Mouse (Mus musculus) hindbrain, embryonic 15.5 days (tissue): ENCODE measurements at regions not wholly inside any gene's neighbourhood (a gene's known extent, or its start where the extent isn't known, plus 50 kb on each side); places are given as distances from the start of the nearest gene placed in this dataset.

Source experiments
- ATAC-seq: fragments of 200-750 bp; cut with Nextera tagmentation; 2 replicates; pipeline ENCODE4 v1.8.0; 2017; ENCODE audit warnings: low read depth, moderate number of reproducible peaks, moderate TSS enrichment; ENCODE audit not compliant: low FRiP score
- H3K27ac ChIP-seq: fragments of 300-500 bp; sonication (generic); replicated peaks from 2 replicates; pipeline ENCODE4 v1.5.1; 2015; ENCODE audit warnings: mild to moderate bottlenecking, inconsistent platforms
- H3K27me3 ChIP-seq: fragments of 300-500 bp; sonication (generic); 2 replicates; pipeline ENCODE4 v1.6.1; 2015; ENCODE audit warnings: control low read depth, inconsistent platforms
- H3K36me3 ChIP-seq: fragments of 300-500 bp; sonication (generic); 2 replicates; pipeline ENCODE4 v1.6.1; 2015; ENCODE audit warnings: control low read depth, inconsistent platforms
- H3K4me1 ChIP-seq: fragments of 300-500 bp; sonication (generic); replicated peaks from 2 replicates; pipeline ENCODE4 v1.6.1; 2015; ENCODE audit warnings: control low read depth, inconsistent platforms
- H3K4me2 ChIP-seq: fragments of 300-500 bp; sonication (generic); 2 replicates; pipeline ENCODE4 v1.6.1; 2015; ENCODE audit warnings: moderate library complexity, mild to moderate bottlenecking, inconsistent platforms
- H3K4me3 ChIP-seq: fragments of 300-500 bp; sonication (generic); 2 replicates; pipeline ENCODE4 v1.5.1; 2015; ENCODE audit warnings: mild to moderate bottlenecking, inconsistent platforms
- H3K9ac ChIP-seq: fragments of 300-500 bp; sonication (generic); 2 replicates; pipeline ENCODE4 v1.6.1; 2015; ENCODE audit warnings: inconsistent platforms
- H3K9me3 ChIP-seq: fragments of 300-500 bp; sonication (generic); 2 replicates; pipeline ENCODE4 v1.6.1; 2016; ENCODE audit warnings: control low read depth, inconsistent platforms
- WGBS: fragments of 180-500 bp; shearing (Covaris S2); methylation state at CpG from one replicate; pipeline ENCODE4 v1.1.7; 2015; 5-methylcytosine and 5-hydroxymethylcytosine counted together

GRCm38 (mm10) chr4:152902851-152903250 lies 425.2 kb upstream of the Kcnab2 start:
- ATAC-seq, result peak; percentile 63; the same call in 1 of the 2 replicates
- Histone ChIP-seq H3K27ac (peak overlapping the region; percentile 18; the same call in 1 of the 2 replicates), H3K27me3 (no peaks in the 10 kb centered on the region), H3K4me1 (peaks cover 12% of the 10 kb centered on the region; the same call in 1 of the 2 replicates), H3K9ac (no peak overlapping the region), H3K36me3 (no peaks in the 10 kb centered on the region), H3K9me3 (no peaks in the 10 kb centered on the region), H3K4me3 (no peak overlapping the region), H3K4me2 (no peak overlapping the region)
- WGBS, result 53% methylated on average over 11 of the region's 11 CpGs

DNA sequence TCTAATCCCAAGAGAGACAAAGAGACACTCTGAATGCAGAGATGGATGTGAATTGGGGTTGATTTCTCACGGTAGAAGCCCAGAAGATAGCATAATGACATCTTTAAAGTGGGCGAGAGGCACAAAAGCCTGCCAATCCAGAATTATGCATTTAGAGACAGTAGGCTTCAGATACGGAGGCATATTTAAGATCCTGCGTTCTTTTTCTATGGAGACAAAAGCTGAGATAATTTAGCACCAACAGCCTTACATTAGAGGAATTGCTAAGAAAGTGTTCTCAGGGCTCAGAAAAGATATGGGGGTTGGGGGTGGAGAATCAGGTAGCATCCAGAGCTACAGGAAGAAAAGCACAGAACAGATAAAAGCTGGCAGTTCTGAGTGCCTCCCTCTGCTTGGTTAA lies 422.4 kb upstream of the Kcnab2 start:
- Histone ChIP-seq H3K4me3 (no peak overlapping the region), H3K4me2 (no peak overlapping the region), H3K27ac (no peak overlapping the region), H3K36me3 (no peaks in the 10 kb centered on the region), H3K9me3 (no peaks in the 10 kb centered on the region), H3K4me1 (peaks cover 11% of the 10 kb centered on the region; the same call in 1 of the 2 replicates), H3K27me3 (no peaks in the 10 kb centered on the region), H3K9ac (no peak overlapping the region)
- WGBS, result 52% methylated on average over 4 of the region's 4 CpGs
- ATAC-seq, result no peak

GRCm38 (mm10) chr4:152895076-152895475 lies 417.4 kb upstream of the Kcnab2 start:
- Histone ChIP-seq H3K9ac (no peak overlapping the region), H3K4me3 (no peak overlapping the region), H3K4me1 (no peaks in the 10 kb centered on the region), H3K36me3 (no peaks in the 10 kb centered on the region), H3K27me3 (no peaks in the 10 kb centered on the region), H3K27ac (no peak overlapping the region), H3K9me3 (no peaks in the 10 kb centered on the region), H3K4me2 (no peak overlapping the region)
- ATAC-seq, result no peak
- 66% methylated on average over 13 of the region's 13 CpGs for WGBS

- H3K27me3 ChIP-seq, result no peaks in the 10 kb centered on the region
- H3K36me3 ChIP-seq, result no peaks in the 10 kb centered on the region
- no peak overlapping the region for H3K4me3 ChIP-seq
- ATAC-seq, result no peak
- no peaks in the 10 kb centered on the region for H3K9me3 ChIP-seq
- WGBS, result 88% methylated on average over 3 of the region's 3 CpGs
- H3K4me2 ChIP-seq, result no peak overlapping the region
- H3K4me1 ChIP-seq, result peaks cover 6% of the 10 kb centered on the region; the same call in 1 of the 2 replicates
- H3K27ac ChIP-seq, result no peak overlapping the region
- H3K9ac ChIP-seq, result no peak overlapping the region
Observed at GRCm38 (mm10) chr4:152892997-152893396, 415.3 kb upstream of the Kcnab2 start.

DNA sequence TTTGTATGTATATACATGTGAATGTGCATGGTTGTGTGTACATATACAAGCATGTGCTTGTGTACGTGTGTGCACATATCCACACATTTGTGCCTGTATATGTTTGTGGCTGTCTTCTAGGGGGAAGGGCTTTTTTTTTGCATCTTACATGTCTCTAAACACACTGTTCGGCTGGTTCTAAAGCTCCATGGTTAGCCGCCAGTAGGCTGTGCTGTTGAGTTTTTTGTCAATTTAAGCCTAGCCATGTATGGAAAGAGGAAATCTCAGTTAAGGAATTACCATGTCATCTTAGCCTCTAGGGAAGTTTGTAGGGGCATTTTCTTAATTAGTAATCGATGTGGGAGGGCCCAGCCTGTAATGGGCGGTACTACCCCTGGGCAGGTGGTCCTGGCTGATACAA lies 411.5 kb upstream of the Kcnab2 start:
- no peak overlapping the region for H3K4me3 ChIP-seq
- ATAC-seq, result no peak
- WGBS, result 75% methylated on average over 5 of the region's 5 CpGs
- no peak overlapping the region for H3K4me2 ChIP-seq
- H3K27me3 ChIP-seq, result no peaks in the 10 kb centered on the region
- no peaks in the 10 kb centered on the region for H3K36me3 ChIP-seq
- H3K9me3 ChIP-seq, result no peaks in the 10 kb centered on the region
- H3K9ac ChIP-seq, result no peak overlapping the region
- no peak overlapping the region for H3K27ac ChIP-seq
- H3K4me1 ChIP-seq, result peaks cover 8% of the 10 kb centered on the region; the same call in 1 of the 2 replicates

GRCm38 (mm10) chr4:152888306-152888705 lies 410.6 kb upstream of the Kcnab2 start:
- Histone ChIP-seq H3K9ac (no peak overlapping the region), H3K27ac (no peak overlapping the region), H3K9me3 (no peaks in the 10 kb centered on the region), H3K4me3 (no peak overlapping the region), H3K36me3 (no peaks in the 10 kb centered on the region), H3K27me3 (no peaks in the 10 kb centered on the region), H3K4me1 (peaks cover 8% of the 10 kb centered on the region; the same call in 1 of the 2 replicates), H3K4me2 (no peak overlapping the region)
- 53% methylated on average over 14 of the region's 14 CpGs for WGBS
- no peak for ATAC-seq

- Histone ChIP-seq H3K4me3 (no peak overlapping the region), H3K36me3 (no peaks in the 10 kb centered on the region), H3K9me3 (no peaks in the 10 kb centered on the region), H3K9ac (no peak overlapping the region), H3K27ac (no peak overlapping the region), H3K4me1 (peaks cover 8% of the 10 kb centered on the region; the same call in 1 of the 2 replicates), H3K4me2 (no peak overlapping the region), H3K27me3 (no peaks in the 10 kb centered on the region)
- WGBS, result 80% methylated on average over 9 of the region's 9 CpGs
- no peak for ATAC-seq
Observed at GRCm38 (mm10) chr4:152886773-152887172, 409.1 kb upstream of the Kcnab2 start.

GRCm38 (mm10) chr4:152881433-152881930 lies 403.8 kb upstream of the Kcnab2 start:
- ATAC-seq, result no peak

GRCm38 (mm10) chr4:152880368-152880767 lies 402.7 kb upstream of the Kcnab2 start:
- 95% methylated on average over 2 of the region's 2 CpGs for WGBS
- Histone ChIP-seq H3K27me3 (no peaks in the 10 kb centered on the region), H3K9me3 (no peaks in the 10 kb centered on the region), H3K9ac (no peak overlapping the region), H3K27ac (no peak overlapping the region), H3K4me2 (no peak overlapping the region), H3K4me3 (no peak overlapping the region), H3K36me3 (no peaks in the 10 kb centered on the region), H3K4me1 (0 out of 2 replicates have a peak, but pooled peaks cover 3% of the 10 kb centered on the region)
- peak; percentile 45; the same call in 1 of the 2 replicates for ATAC-seq

More at GRCm38 (mm10) chr4:152881433-152881930, 403.8 kb upstream of the Kcnab2 start:
- Histone ChIP-seq H3K27ac (no peak overlapping the region), H3K9ac (no peak overlapping the region), H3K36me3 (no peaks in the 10 kb centered on the region), H3K4me1 (0 out of 2 replicates have a peak, but pooled peaks cover 3% of the 10 kb centered on the region), H3K4me2 (no peak overlapping the region), H3K9me3 (no peaks in the 10 kb centered on the region), H3K27me3 (no peaks in the 10 kb centered on the region), H3K4me3 (no peak overlapping the region)

GRCm38 (mm10) chr4:152878941-152879340 lies 401.3 kb upstream of the Kcnab2 start:
- Histone ChIP-seq H3K27ac (0 out of 2 replicates have a peak overlapping the region, but pooled peaks have one; percentile 7), H3K4me1 (0 out of 2 replicates have a peak, but pooled peaks cover 3% of the 10 kb centered on the region), H3K9ac (no peak overlapping the region), H3K4me2 (no peak overlapping the region), H3K36me3 (no peaks in the 10 kb centered on the region), H3K9me3 (no peaks in the 10 kb centered on the region), H3K4me3 (no peak overlapping the region), H3K27me3 (no peaks in the 10 kb centered on the region)
- ATAC-seq, result no peak
- WGBS, result 44% methylated on average over 14 of the region's 14 CpGs

DNA sequence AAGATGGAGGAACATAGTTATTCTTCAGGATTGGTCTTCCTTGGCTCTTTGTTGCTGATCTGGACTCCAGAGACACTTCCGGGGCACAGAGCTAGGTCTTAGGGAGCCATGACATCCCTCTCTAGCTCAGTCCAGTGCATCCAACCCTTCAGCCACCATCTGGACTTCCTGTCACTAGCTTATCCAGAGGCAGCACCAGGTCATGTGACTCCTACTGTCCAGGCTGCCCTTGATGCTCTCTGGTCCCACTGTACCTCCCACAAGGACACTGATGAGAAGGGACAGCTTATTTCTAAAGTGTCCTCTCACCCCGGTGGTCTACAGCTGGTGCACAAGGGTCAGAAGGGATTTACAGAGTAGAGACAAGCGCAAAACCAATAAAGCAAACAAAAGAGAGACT lies 400.7 kb upstream of the Kcnab2 start:
- Histone ChIP-seq H3K9me3 (no peaks in the 10 kb centered on the region), H3K36me3 (no peaks in the 10 kb centered on the region), H3K9ac (no peak overlapping the region), H3K4me1 (0 out of 2 replicates have a peak, but pooled peaks cover 3% of the 10 kb centered on the region), H3K4me3 (no peak overlapping the region), H3K27ac (no peak overlapping the region), H3K27me3 (no peaks in the 10 kb centered on the region), H3K4me2 (no peak overlapping the region)
- ATAC-seq, result no peak
- 73% methylated on average over 3 of the region's 3 CpGs for WGBS

DNA sequence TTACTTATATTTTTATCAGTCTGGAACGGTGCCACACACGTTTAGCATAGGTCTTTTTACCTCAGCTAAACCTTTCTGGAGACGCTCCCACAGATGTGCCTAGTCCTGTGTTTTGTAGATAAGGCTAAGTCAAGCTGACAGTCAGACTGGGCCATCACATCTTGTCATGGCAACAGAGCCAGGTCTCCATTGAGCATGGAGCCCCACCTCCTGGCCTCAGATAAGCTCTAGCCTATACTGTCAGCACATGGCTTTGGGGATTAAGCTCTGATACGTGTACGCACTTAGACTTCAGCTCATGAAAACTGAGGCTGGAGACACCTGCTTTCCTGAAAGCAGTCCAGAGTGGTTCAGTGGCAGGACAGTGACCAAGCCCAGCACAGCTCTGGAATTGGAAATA lies 392.4 kb upstream of the Kcnab2 start:
- no peak overlapping the region for H3K4me2 ChIP-seq
- 85% methylated on average over 5 of the region's 5 CpGs for WGBS
- no peak overlapping the region for H3K27ac ChIP-seq
- H3K4me3 ChIP-seq, result no peak overlapping the region
- ATAC-seq, result no peak
- H3K27me3 ChIP-seq, result no peaks in the 10 kb centered on the region
- no peaks in the 10 kb centered on the region for H3K36me3 ChIP-seq
- H3K4me1 ChIP-seq, result no peaks in the 10 kb centered on the region
- no peaks in the 10 kb centered on the region for H3K9me3 ChIP-seq
- H3K9ac ChIP-seq, result no peak overlapping the region

- Histone ChIP-seq H3K4me2 (no peak overlapping the region), H3K4me1 (0 out of 2 replicates have a peak, but pooled peaks cover 4% of the 10 kb centered on the region), H3K9ac (no peak overlapping the region), H3K27ac (no peak overlapping the region), H3K36me3 (no peaks in the 10 kb centered on the region), H3K4me3 (no peak overlapping the region), H3K27me3 (no peaks in the 10 kb centered on the region), H3K9me3 (no peaks in the 10 kb centered on the region)
- WGBS, result 62% methylated on average over 8 of the region's 8 CpGs
- no peak for ATAC-seq
Observed at GRCm38 (mm10) chr4:152865894-152866293, 388.2 kb upstream of the Kcnab2 start.
